Mouse (Mus musculus): ENCODE measurements around the gene Vmn1r204. TPM values are rescaled to one million over a fixed set of nuclear protein-coding genes. Genes with fewer than 3 reads are reported as not detected.
"Not testable (repeated sequence)": the region's sequence is repeated elsewhere in the genome, so short reads cannot be mapped to it uniquely, and the experiment has no call there.

The Vmn1r204 gene
- total RNA-seq (2021) = not detected
- long read RNA-seq, experiment 1 = 0 reads
- long read RNA-seq, experiment 2 = 0 reads

GRCm38 (mm10) chr13:22552898-22553297, at the start of gene Vmn1r204:
Gene Vmn1r204, plus strand, starts transcription at chr13:22553198.
- DNase-seq (ENCODE audit: low spot score in 2 of 2) = not testable (repeated sequence)

- DNase-seq (ENCODE audit: low spot score in 2 of 2) = no peak
These were observed 47.7 kb upstream of the Vmn1r204 start, which contains the start of gene Vmn1r202 for GRCm38 (mm10) chr13:22505281-22505680. Gene Vmn1r202, minus strand, starts transcription at chr13:22505381.

- DNase-seq (ENCODE audit: low spot score in 2 of 2) = no peak
These were observed 35.2 kb upstream of the Vmn1r204 start, which contains the start of gene Vmn1r203 for GRCm38 (mm10) chr13:22517814-22518213. Gene Vmn1r203, plus strand, starts transcription at chr13:22518114.

- DNase-seq (ENCODE audit: low spot score in 2 of 2) = not testable (repeated sequence)
These were observed 21.9 kb downstream of the Vmn1r204 start for GRCm38 (mm10) chr13:22574911-22575310.

- DNase-seq (ENCODE audit: low spot score in 2 of 2) = not testable (repeated sequence)
These were observed 30.3 kb downstream of the Vmn1r204 start for GRCm38 (mm10) chr13:22583336-22583735.

GRCm38 (mm10) chr13:22592900-22593299, 39.9 kb downstream of the Vmn1r204 start, which contains the start of gene Vmn1r205:
Gene Vmn1r205, minus strand, starts transcription at chr13:22593000.
- no peak for DNase-seq (ENCODE audit: low spot score in 2 of 2)

Other genes starting within 250 kb of the Vmn1r204 start
- not detected for gene Vmn1r197, start 228.6 kb upstream of the Vmn1r204 start, total RNA-seq (2021)
- gene Vmn1r198, start 202.8 kb upstream of the Vmn1r204 start, total RNA-seq (2021) = not detected
- not detected for gene Vmn1r199, start 173.4 kb upstream of the Vmn1r204 start, total RNA-seq (2021)
- gene Vmn1r200, start 162.8 kb upstream of the Vmn1r204 start, total RNA-seq (2021) = not detected
- gene Vmn1r201, start 81.3 kb upstream of the Vmn1r204 start, total RNA-seq (2021) = not detected
- gene Vmn1r202, start 47.8 kb upstream of the Vmn1r204 start, total RNA-seq (2021) = under 1 TPM; 0.06 to 0.08 TPM
- not detected for gene Vmn1r203, start 35.1 kb upstream of the Vmn1r204 start, total RNA-seq (2021)
- not detected for gene Vmn1r205, start 39.8 kb downstream of the Vmn1r204 start, total RNA-seq (2021)
- gene Vmn1r206, start 71.1 kb downstream of the Vmn1r204 start, total RNA-seq (2021) = not detected
- not detected for gene Vmn1r207-ps, start 176.4 kb downstream of the Vmn1r204 start, total RNA-seq (2021)
- not detected for gene Vmn1r208, start 224.2 kb downstream of the Vmn1r204 start, total RNA-seq (2021)